In the genomic region with DNA sequence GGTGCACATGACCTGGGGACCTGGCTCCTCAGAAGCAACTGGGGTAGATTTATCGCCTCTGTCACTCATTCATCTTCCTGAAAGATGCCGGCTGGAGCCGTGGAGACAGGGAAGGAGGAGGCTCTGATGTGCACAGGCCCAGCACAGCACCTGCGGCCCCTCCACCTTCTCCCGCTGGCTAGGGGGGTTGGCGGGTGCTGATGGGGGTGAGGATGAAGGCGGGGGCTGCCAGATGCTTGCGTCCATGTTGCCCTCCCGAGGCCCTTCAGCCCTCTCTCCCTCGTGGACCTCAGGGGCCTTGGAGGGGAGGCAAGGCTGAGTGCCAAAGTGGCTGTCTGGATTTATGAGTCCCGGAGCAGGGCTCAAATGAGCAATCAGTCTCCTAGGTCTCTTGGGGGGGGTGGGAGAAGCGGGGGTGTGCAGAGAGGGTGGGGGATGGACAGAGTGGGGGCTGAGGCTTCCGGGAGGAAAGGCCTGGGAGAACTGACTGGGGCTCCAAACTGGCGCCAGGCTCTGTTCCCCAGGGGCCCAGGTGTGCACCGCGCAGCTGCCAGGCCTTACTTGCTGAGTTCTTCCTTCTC, we compare ENCODE assay signal across 8 mouse cellular contexts.
DNase-seq lines count a peak whose midpoint lies in the region; ATAC-seq and TF ChIP-seq lines count a peak whose summit lies in the region.

No protein-coding gene starts in this region.

- H3K4me3 ChIP-seq in lung, embryonic 14.5 days (ENCODE audit: low read depth, low read length) = no peak overlapping the region
- no peak overlapping the region for H3K4me3 ChIP-seq in embryonic facial prominence, embryonic 14.5 days (ENCODE audit: low read depth, low read length)
- H3K4me3 ChIP-seq in limb, embryonic 10.5 days = peak overlapping the region; percentile 15; the same call in 1 of the 2 replicates
- no peak overlapping the region for H3K4me3 ChIP-seq in stomach, embryonic 14.5 days (ENCODE audit: low read depth, low read length)

- peaks cover 21% of the 10 kb centered on the region for H3K4me1 ChIP-seq in lung, embryonic 14.5 days (ENCODE audit: insufficient read depth)
- H3K4me1 ChIP-seq in embryonic facial prominence, embryonic 14.5 days (ENCODE audit: control insufficient read depth, insufficient read depth, low read length) = peaks cover 17% of the 10 kb centered on the region
- peaks cover 61% of the 10 kb centered on the region for H3K4me1 ChIP-seq in limb, embryonic 10.5 days
- H3K4me1 ChIP-seq in stomach, embryonic 14.5 days (ENCODE audit: control insufficient read depth, insufficient read depth, low read length) = peaks cover 52% of the 10 kb centered on the region

- TF ChIP-seq CTCF in lung, embryonic 14.5 days (IDR thresholded peaks at IDR 0.05; ENCODE audit: low read depth) = no peak

- peak; percentile 23; the same call in 1 of the 2 replicates for ATAC-seq in lung, embryonic 14.5 days (ENCODE audit: insufficient read depth)
- peak; percentile 19 for ATAC-seq in embryonic facial prominence, embryonic 14.5 days (ENCODE audit: low read depth)
- ATAC-seq in stomach, embryonic 14.5 days (ENCODE audit: insufficient number of reproducible peaks, insufficient read depth, low FRiP score, low read depth) = peak; percentile 59; the same call in 1 of the 2 replicates
- no peak for ATAC-seq in granulocyte monocyte progenitor cell, adult 5-6 weeks (replicated peaks; ENCODE audit: poor library complexity, severe bottlenecking)

- no peak overlapping the region for H3K4me2 ChIP-seq in lung, embryonic 14.5 days
- no peak overlapping the region for H3K4me2 ChIP-seq in embryonic facial prominence, embryonic 14.5 days (ENCODE audit: low read depth, low read length)
- no peak overlapping the region for H3K4me2 ChIP-seq in stomach, embryonic 14.5 days (replicated peaks; ENCODE audit: low read depth, low read length)

- H3K36me3 ChIP-seq in lung, embryonic 14.5 days (ENCODE audit: insufficient read depth) = peaks cover 57% of the 10 kb centered on the region
- H3K36me3 ChIP-seq in embryonic facial prominence, embryonic 14.5 days (ENCODE audit: control insufficient read depth, insufficient read depth, low read length) = peaks cover 85% of the 10 kb centered on the region
- H3K36me3 ChIP-seq in limb, embryonic 10.5 days = peaks cover 87% of the 10 kb centered on the region
- H3K36me3 ChIP-seq in stomach, embryonic 14.5 days (ENCODE audit: control insufficient read depth, insufficient read depth, low read length) = peaks cover 43% of the 10 kb centered on the region

- H3K27ac ChIP-seq in lung, embryonic 14.5 days (ENCODE audit: low read depth) = 0 out of 2 replicates have a peak overlapping the region, but pooled peaks have one; percentile 50
- H3K27ac ChIP-seq in embryonic facial prominence, embryonic 14.5 days (replicated peaks; ENCODE audit: low read depth, low read length) = peak overlapping the region; percentile 63
- H3K27ac ChIP-seq in limb, embryonic 10.5 days = peak overlapping the region; percentile 71
- peak overlapping the region; percentile 66; the same call in 1 of the 2 replicates for H3K27ac ChIP-seq in stomach, embryonic 14.5 days (ENCODE audit: low read length)

- H3K27me3 ChIP-seq in lung, embryonic 14.5 days (ENCODE audit: insufficient read depth, low read length) = no peaks in the 10 kb centered on the region
- no peaks in the 10 kb centered on the region for H3K27me3 ChIP-seq in embryonic facial prominence, embryonic 14.5 days (replicated peaks; ENCODE audit: control insufficient read depth, insufficient read depth, low read length)
- H3K27me3 ChIP-seq in limb, embryonic 10.5 days (ENCODE audit: low read depth, poor library complexity, severe bottlenecking) = no peaks in the 10 kb centered on the region
- no peaks in the 10 kb centered on the region for H3K27me3 ChIP-seq in stomach, embryonic 14.5 days (ENCODE audit: control insufficient read depth, insufficient read depth, low read length)

- DNase-seq in lung, embryonic 14.5 days = peak; percentile 74
- no peak for DNase-seq in lung, postnatal 14 days
- DNase-seq in embryonic facial prominence, embryonic 14.5 days (ENCODE audit: low spot score) = no peak
- peak; percentile 64 for DNase-seq in limb, embryonic 10.5 days (ENCODE audit: low spot score)
- no peak for DNase-seq in right cerebral cortex, adult 18-20 months
- no peak for DNase-seq in frontal cortex, postnatal 25 days (ENCODE audit: low spot score in 2 of 2)

- H3K9me3 ChIP-seq in lung, embryonic 14.5 days (ENCODE audit: low read depth, low read length) = no peaks in the 10 kb centered on the region
- no peaks in the 10 kb centered on the region for H3K9me3 ChIP-seq in embryonic facial prominence, embryonic 14.5 days (ENCODE audit: control insufficient read depth, low read length)
- no peaks in the 10 kb centered on the region for H3K9me3 ChIP-seq in limb, embryonic 10.5 days (replicated peaks)
- no peaks in the 10 kb centered on the region for H3K9me3 ChIP-seq in stomach, embryonic 14.5 days (ENCODE audit: control insufficient read depth, low read depth, low read length)

- no peak overlapping the region for H3K9ac ChIP-seq in lung, embryonic 14.5 days
- H3K9ac ChIP-seq in embryonic facial prominence, embryonic 14.5 days (ENCODE audit: low read depth, low read length) = no peak overlapping the region
- no peak overlapping the region for H3K9ac ChIP-seq in stomach, embryonic 14.5 days (replicated peaks; ENCODE audit: low read depth, low read length)

- WGBS in lung, embryonic 14.5 days = 27% methylated on average over 16 of the region's 16 CpGs
- 62% methylated on average over 11 of the region's 16 CpGs for WGBS in embryonic facial prominence, embryonic 14.5 days
- 26% methylated on average over 16 of the region's 16 CpGs for WGBS in limb, embryonic 10.5 days
- 35% methylated on average over 16 of the region's 16 CpGs for WGBS in stomach, embryonic 14.5 days

Comparison
In these comparisons a context has a peak if more than half of its experiments do, and no peak if none do; other contexts are left out.
1. DNase-seq: peak in lung, embryonic 14.5 days (single experiment) and limb, embryonic 10.5 days (single experiment); none in lung, postnatal 14 days (single experiment), embryonic facial prominence, embryonic 14.5 days (single experiment), right cerebral cortex, adult 18-20 months (single experiment) and frontal cortex, postnatal 25 days (0 of 2).
2. Peak in every context shown above with its lines, with median percentiles within 50 percentile points of each other: H3K27ac ChIP-seq.